Mouse (Mus musculus): ENCODE measurements around the gene Npas2.
A peak's percentile ranks its signal among the peaks of the same experiment; 100 is the strongest.

Npas2 gene

GRCm38 (mm10) chr1:39374231-39374809 lies 180.8 kb downstream of the Npas2 start:
- DNase-seq (ENCODE audit: low spot score in 2 of 2) = no peak

- no peak for DNase-seq (ENCODE audit: low spot score in 2 of 2)
Measured at GRCm38 (mm10) chr1:39376121-39376520, 182.6 kb downstream of the Npas2 start.

GRCm38 (mm10) chr1:39376726-39377240 lies 183.3 kb downstream of the Npas2 start:
- DNase-seq (ENCODE audit: low spot score in 2 of 2) = no peak

- no peak for DNase-seq (ENCODE audit: low spot score in 2 of 2)
Measured at GRCm38 (mm10) chr1:39378540-39378939, 185.0 kb downstream of the Npas2 start.

- DNase-seq (ENCODE audit: low spot score in 2 of 2) = no peak
Measured at GRCm38 (mm10) chr1:39379021-39379420, 185.5 kb downstream of the Npas2 start.

GRCm38 (mm10) chr1:39381017-39381416 lies 187.5 kb downstream of the Npas2 start:
- no peak for DNase-seq (ENCODE audit: low spot score in 2 of 2)

GRCm38 (mm10) chr1:39384914-39385313 lies 191.4 kb downstream of the Npas2 start:
- no peak for DNase-seq (ENCODE audit: low spot score in 2 of 2)

- DNase-seq (ENCODE audit: low spot score in 2 of 2) = no peak
Measured at GRCm38 (mm10) chr1:39386456-39386855, 192.9 kb downstream of the Npas2 start.

GRCm38 (mm10) chr1:39387497-39387896 lies 194.0 kb downstream of the Npas2 start:
- DNase-seq (ENCODE audit: low spot score in 2 of 2) = no peak

GRCm38 (mm10) chr1:39388163-39388562 lies 194.6 kb downstream of the Npas2 start:
- DNase-seq (ENCODE audit: low spot score in 2 of 2) = no peak

GRCm38 (mm10) chr1:39389338-39389737 lies 195.8 kb downstream of the Npas2 start:
- DNase-seq (ENCODE audit: low spot score in 2 of 2) = no peak

GRCm38 (mm10) chr1:39391652-39392051 lies 198.1 kb downstream of the Npas2 start:
- DNase-seq (ENCODE audit: low spot score in 2 of 2) = no peak

- peak; percentile 44 to 64 for DNase-seq (ENCODE audit: low spot score in 2 of 2)
Measured at GRCm38 (mm10) chr1:39392189-39392588, 198.7 kb downstream of the Npas2 start.

- DNase-seq (ENCODE audit: low spot score in 2 of 2) = no peak
Measured at GRCm38 (mm10) chr1:39393217-39393867, 199.8 kb downstream of the Npas2 start.

GRCm38 (mm10) chr1:39394096-39394495 lies 200.6 kb downstream of the Npas2 start:
- DNase-seq (ENCODE audit: low spot score in 2 of 2) = no peak

GRCm38 (mm10) chr1:39394650-39395049 lies 201.1 kb downstream of the Npas2 start:
- no peak for DNase-seq (ENCODE audit: low spot score in 2 of 2)

GRCm38 (mm10) chr1:39396347-39396746 lies 202.8 kb downstream of the Npas2 start:
- DNase-seq (ENCODE audit: low spot score in 2 of 2) = no peak

GRCm38 (mm10) chr1:39398284-39398683 lies 204.8 kb downstream of the Npas2 start:
- no peak for DNase-seq (ENCODE audit: low spot score in 2 of 2)

- no peak for DNase-seq (ENCODE audit: low spot score in 2 of 2)
Measured at GRCm38 (mm10) chr1:39399228-39399627, 205.7 kb downstream of the Npas2 start.

GRCm38 (mm10) chr1:39400173-39400572 lies 206.6 kb downstream of the Npas2 start:
- no peak for DNase-seq (ENCODE audit: low spot score in 2 of 2)

- DNase-seq (ENCODE audit: low spot score in 2 of 2) = no peak
Measured at GRCm38 (mm10) chr1:39407108-39407507, 213.6 kb downstream of the Npas2 start.

- DNase-seq (ENCODE audit: low spot score in 2 of 2) = no peak
Measured at GRCm38 (mm10) chr1:39408123-39408522, 214.6 kb downstream of the Npas2 start.

- DNase-seq (ENCODE audit: low spot score in 2 of 2) = no peak
Measured at GRCm38 (mm10) chr1:39408668-39409067, 215.1 kb downstream of the Npas2 start.

Measured in right cerebral cortex, postnatal 36 days (tissue).